ENCODE assay signal across 9 mouse cellular contexts in genomic region chr6:29402693-29403342, GRCm38 (mm10). TPM values are rescaled to one million over a fixed set of nuclear protein-coding genes. Genes with fewer than 3 reads are reported as not detected.
DNase-seq lines count a peak whose midpoint lies in the region; ATAC-seq and TF ChIP-seq lines count a peak whose summit lies in the region.
"Had no signal": no experiment of that assay in that cellular context is flagged by ENCODE, and none has a peak within 500 bp of the region (broad histone marks: within the 10 kb centered on the region; RNA-seq: fewer than 3 reads in every experiment).

No protein-coding gene starts in this region.

- peak; percentile 24 to 30 for DNase-seq in left cerebral cortex, adult 2 months (ENCODE audit: extremely low spot score in 1 of 2, low spot score in 2 of 2)
- no peak for DNase-seq in left cerebral cortex, adult 9 months (ENCODE audit: low spot score in 2 of 2)
- DNase-seq in embryo, embryonic 10.5 days (ENCODE audit: low spot score): peak; percentile 61
- DNase-seq in liver, embryonic 11.5 days (ENCODE audit: low spot score): peak; percentile 43
- DNase-seq in retina, postnatal 1 day: peak; percentile 41
- DNase-seq in right cerebral cortex, adult 18-20 months: no peak
- no peak for DNase-seq in spleen, postnatal 36 days (ENCODE audit: low spot score in 2 of 2)

- H3K9me3 ChIP-seq in heart, embryonic 14.5 days (ENCODE audit: control insufficient read depth, low read length): no peaks in the 10 kb centered on the region
- no peaks in the 10 kb centered on the region for H3K9me3 ChIP-seq in liver, embryonic 11.5 days (ENCODE audit: control insufficient read depth, low read length)

- 11% methylated on average over 34 of the region's 34 CpGs for WGBS in heart, embryonic 14.5 days
- WGBS in liver, embryonic 11.5 days: 9% methylated on average over 34 of the region's 34 CpGs

- no peak overlapping the region for H3K27ac ChIP-seq in left cerebral cortex, adult 2 months
- no peak overlapping the region for H3K27ac ChIP-seq in heart, embryonic 14.5 days (replicated peaks in 1 of 2; ENCODE audit: control insufficient read depth in 1 of 2, insufficient read depth in 1 of 2, low read depth in 2 of 2, low read length in 2 of 2)
- H3K27ac ChIP-seq in liver, embryonic 11.5 days (ENCODE audit: low read depth, low read length): no peak overlapping the region

- H3K9ac ChIP-seq in heart, embryonic 14.5 days (ENCODE audit: low read length): no peak overlapping the region
- H3K9ac ChIP-seq in liver, embryonic 11.5 days (ENCODE audit: low read depth, low read length): no peak overlapping the region

- TF ChIP-seq CTCF in left cerebral cortex, adult 2 months (IDR thresholded peaks at IDR 0.05): peak; percentile 37

- peaks cover 18% of the 10 kb centered on the region for H3K36me3 ChIP-seq in heart, embryonic 14.5 days (ENCODE audit: control insufficient read depth, insufficient read depth, low read length)
- no peaks in the 10 kb centered on the region for H3K36me3 ChIP-seq in liver, embryonic 11.5 days (ENCODE audit: control insufficient read depth, insufficient read depth, low read length)

- H3K4me1 ChIP-seq in heart, embryonic 14.5 days (ENCODE audit: control insufficient read depth in 2 of 2, insufficient read depth in 2 of 2, low read length in 2 of 2): peaks cover under 1 to 2% of the 10 kb centered on the region in 2 experiments
- H3K4me1 ChIP-seq in liver, embryonic 11.5 days (replicated peaks; ENCODE audit: control insufficient read depth, insufficient read depth, low read length): 0 out of 2 replicates have a peak, but pooled peaks cover 2% of the 10 kb centered on the region

- H3K4me3 ChIP-seq in left cerebral cortex, adult 2 months: no peak overlapping the region
- 0 out of 4 replicates have a peak overlapping the region, but pooled peaks of 1 of the 2 experiments have one; percentile 10 for H3K4me3 ChIP-seq in heart, embryonic 14.5 days (ENCODE audit: control insufficient read depth in 1 of 2, insufficient read depth in 1 of 2, low read depth in 1 of 2, low read length in 2 of 2)
- no peak overlapping the region for H3K4me3 ChIP-seq in liver, embryonic 11.5 days (ENCODE audit: low read depth, low read length)

- H3K4me2 ChIP-seq in heart, embryonic 14.5 days (ENCODE audit: low read length): peak overlapping the region; percentile 44
- peak overlapping the region; percentile 48 for H3K4me2 ChIP-seq in liver, embryonic 11.5 days

- intact Hi-C loops in left cerebral cortex, adult 2 months (cut with DNase I): no loop called here

- no peaks in the 10 kb centered on the region for H3K27me3 ChIP-seq in heart, embryonic 14.5 days (ENCODE audit: control insufficient read depth, insufficient read depth, low read length)
- H3K27me3 ChIP-seq in liver, embryonic 11.5 days (replicated peaks; ENCODE audit: control insufficient read depth, insufficient read depth, low read length): peaks cover 29% of the 10 kb centered on the region

- ATAC-seq in heart, embryonic 14.5 days (ENCODE audit: insufficient number of reproducible peaks, insufficient read depth, low FRiP score, low read depth): no peak
- no peak for ATAC-seq in liver, embryonic 11.5 days (replicated peaks; ENCODE audit: low FRiP score)

RNA-seq across cellular contexts. Expression of gene Ccdc136, which starts 6.7 kb away (rescaled TPM):
- 100 to 1,000 TPM; 104 to 105 TPM for total RNA-seq in left cerebral cortex, adult 2 months (2021)
- polyA plus RNA-seq in heart, embryonic 14.5 days (2014; fragmentation: Nextera tagmentation; extraction: Ambion mirVana): 28.3 and 30.8 TPM in 2 replicates
- 4.1 and 5.6 TPM in 2 replicates for polyA plus RNA-seq in liver, embryonic 11.5 days (2014; fragmentation: Nextera tagmentation; extraction: Ambion mirVana)

RNA-seq across cellular contexts. Expression of gene Opn1sw, which starts 14.6 kb away (rescaled TPM):
- total RNA-seq in left cerebral cortex, adult 2 months (2021): under 1 TPM in 1 of 2 experiments, not detected in 1; 0.16 TPM
- polyA plus RNA-seq in heart, embryonic 14.5 days (2014; fragmentation: Nextera tagmentation; extraction: Ambion mirVana): 0.46 and 1.1 TPM in 2 replicates
- 0.36 and 0.53 TPM in 2 replicates for polyA plus RNA-seq in liver, embryonic 11.5 days (2014; fragmentation: Nextera tagmentation; extraction: Ambion mirVana)
- total RNA-seq: layer of hippocampus, adult 18-20 months had no signal

RNA-seq across cellular contexts. Expression of gene Flnc, which starts 30.2 kb away (rescaled TPM):
- total RNA-seq in left cerebral cortex, adult 2 months (2021): 1 to 10 TPM; 1.2 to 1.7 TPM
- 36.8 and 47.7 TPM in 2 replicates for polyA plus RNA-seq in heart, embryonic 14.5 days (2014; fragmentation: Nextera tagmentation; extraction: Ambion mirVana)
- 4.7 and 6.2 TPM in 2 replicates for polyA plus RNA-seq in liver, embryonic 11.5 days (2014; fragmentation: Nextera tagmentation; extraction: Ambion mirVana)

RNA-seq across cellular contexts. Expression of gene Calu, which starts 54.9 kb away (rescaled TPM):
- 10 to 100 TPM; 59.5 to 65.2 TPM for total RNA-seq in left cerebral cortex, adult 2 months (2021)
- polyA plus RNA-seq in heart, embryonic 14.5 days (2014; fragmentation: Nextera tagmentation; extraction: Ambion mirVana): 452 and 458 TPM in 2 replicates
- 197 and 222 TPM in 2 replicates for polyA plus RNA-seq in liver, embryonic 11.5 days (2014; fragmentation: Nextera tagmentation; extraction: Ambion mirVana)

Comparison
In these comparisons a context has a peak if more than half of its experiments do, and no peak if none do; other contexts are left out.
1. DNase-seq: peak in left cerebral cortex, adult 2 months (2 of 2), embryo, embryonic 10.5 days (single experiment), liver, embryonic 11.5 days (single experiment) and retina, postnatal 1 day (single experiment); none in left cerebral cortex, adult 9 months (0 of 2), right cerebral cortex, adult 18-20 months (single experiment) and spleen, postnatal 36 days (0 of 2).